Mouse (Mus musculus): ENCODE measurements around the gene Ammecr1. TPM values are rescaled to one million over a fixed set of nuclear protein-coding genes. Genes with fewer than 3 reads are reported as not detected.

Gene Ammecr1
- polyA plus RNA-seq, 1 experiment = 2.0 TPM

DNA sequence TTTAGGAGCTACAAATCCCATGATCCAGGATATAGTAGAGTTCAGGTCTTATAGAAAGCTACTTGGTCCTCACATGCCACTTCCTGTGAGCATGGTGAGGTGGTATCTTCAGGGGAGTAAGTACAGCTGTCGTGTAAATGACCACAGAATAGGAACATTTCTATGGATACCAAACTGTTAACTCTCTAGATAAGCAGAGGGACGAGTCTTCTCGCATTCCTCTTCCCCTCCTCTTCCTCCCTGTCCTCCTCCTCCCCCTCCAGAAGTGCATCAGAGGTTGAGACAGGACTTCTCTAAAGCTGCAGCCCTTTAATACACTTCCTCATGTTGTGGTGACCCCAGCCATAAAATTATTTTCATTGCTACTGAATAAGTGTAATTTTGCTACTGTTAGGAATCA, 49.1 kb downstream of the Ammecr1 start:
- DNase-seq (ENCODE audit: extremely low spot score in 1 of 2, low spot score in 1 of 2) = no peak

DNA sequence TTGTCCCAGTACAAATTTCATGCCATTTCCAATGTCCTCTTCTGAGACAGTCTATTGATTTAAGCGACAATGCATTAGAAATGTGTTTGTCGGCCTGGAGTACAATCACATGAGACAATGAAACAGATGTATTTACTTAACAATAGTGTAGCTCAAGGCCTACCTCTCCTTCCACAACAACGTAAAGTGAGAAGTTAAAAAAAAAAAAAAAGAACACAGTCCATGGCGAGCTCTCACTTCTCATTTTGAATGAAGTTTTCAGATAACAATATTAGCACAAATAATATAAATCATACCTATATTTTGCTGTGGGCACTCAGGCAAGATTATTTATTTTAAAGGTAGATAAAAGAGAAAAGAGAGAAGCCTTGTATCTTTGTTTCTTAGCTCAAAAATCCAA, 49.8 kb downstream of the Ammecr1 start:
- DNase-seq (ENCODE audit: extremely low spot score in 1 of 2, low spot score in 1 of 2) = no peak

DNA sequence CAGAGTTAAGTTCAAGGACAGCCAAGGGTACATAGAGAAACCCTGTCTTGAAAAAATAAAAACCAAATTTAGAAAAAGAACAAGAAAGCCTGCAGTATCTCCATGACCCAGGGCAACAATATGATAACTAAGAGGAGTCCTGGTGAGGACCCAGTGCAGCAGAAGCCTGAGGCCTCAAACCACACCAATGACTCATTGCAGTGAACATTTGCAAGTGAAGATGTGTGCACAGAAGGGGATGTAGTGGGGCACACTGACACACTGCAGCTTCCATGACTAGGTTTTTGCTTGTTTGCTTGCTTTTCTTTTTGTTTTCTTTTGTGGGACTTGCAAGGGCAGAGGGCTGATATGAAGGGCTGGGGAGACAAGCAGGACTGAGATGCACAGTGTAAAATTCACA, 52.3 kb downstream of the Ammecr1 start:
- DNase-seq (ENCODE audit: extremely low spot score in 1 of 2, low spot score in 1 of 2) = no peak

DNA sequence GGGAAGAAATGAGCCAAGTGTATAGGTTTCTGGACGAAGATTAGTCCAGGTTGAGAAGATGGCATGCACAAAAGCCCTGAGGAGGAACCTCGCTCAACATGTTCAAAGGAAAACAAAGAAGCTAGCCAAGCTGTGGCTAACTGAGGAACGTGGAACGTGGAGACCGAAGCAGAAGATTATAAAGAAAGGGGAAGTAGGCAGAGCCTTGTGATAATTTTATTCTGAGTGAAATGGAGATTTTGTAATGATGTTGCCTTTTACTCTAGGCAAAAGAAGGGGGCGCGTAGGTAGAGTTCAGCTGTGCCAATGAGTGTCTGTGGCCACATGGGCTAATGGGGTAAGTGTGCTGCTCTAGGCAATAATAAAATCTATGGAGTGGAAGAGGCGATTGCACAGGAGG, 62.7 kb downstream of the Ammecr1 start:
- no peak for DNase-seq (ENCODE audit: extremely low spot score in 1 of 2, low spot score in 1 of 2)

DNA sequence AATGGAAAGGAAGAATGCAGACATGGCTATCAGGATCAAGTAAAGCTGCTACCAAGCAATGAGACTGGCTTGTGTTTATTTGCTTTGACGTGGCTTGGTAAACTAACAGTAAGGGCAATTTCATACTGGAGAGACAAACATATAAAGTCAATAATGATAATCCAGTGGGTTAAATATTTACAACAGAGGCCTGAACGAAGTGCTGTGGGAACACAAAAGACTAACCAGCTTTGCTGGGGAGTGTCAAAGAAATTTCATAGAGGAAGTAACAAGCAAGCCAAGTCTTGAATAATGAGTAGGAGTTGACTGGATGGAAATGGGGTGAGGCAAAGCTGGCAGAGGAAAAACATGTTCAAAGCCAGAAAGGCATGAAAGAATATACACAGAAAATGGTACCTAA, 63.9 kb downstream of the Ammecr1 start:
- no peak for DNase-seq (ENCODE audit: extremely low spot score in 1 of 2, low spot score in 1 of 2)

- DNase-seq (ENCODE audit: extremely low spot score in 1 of 2, low spot score in 1 of 2) = no peak
These were observed 64.6 kb downstream of the Ammecr1 start for GRCm38 (mm10) chrX:142901915-142902314.

DNA sequence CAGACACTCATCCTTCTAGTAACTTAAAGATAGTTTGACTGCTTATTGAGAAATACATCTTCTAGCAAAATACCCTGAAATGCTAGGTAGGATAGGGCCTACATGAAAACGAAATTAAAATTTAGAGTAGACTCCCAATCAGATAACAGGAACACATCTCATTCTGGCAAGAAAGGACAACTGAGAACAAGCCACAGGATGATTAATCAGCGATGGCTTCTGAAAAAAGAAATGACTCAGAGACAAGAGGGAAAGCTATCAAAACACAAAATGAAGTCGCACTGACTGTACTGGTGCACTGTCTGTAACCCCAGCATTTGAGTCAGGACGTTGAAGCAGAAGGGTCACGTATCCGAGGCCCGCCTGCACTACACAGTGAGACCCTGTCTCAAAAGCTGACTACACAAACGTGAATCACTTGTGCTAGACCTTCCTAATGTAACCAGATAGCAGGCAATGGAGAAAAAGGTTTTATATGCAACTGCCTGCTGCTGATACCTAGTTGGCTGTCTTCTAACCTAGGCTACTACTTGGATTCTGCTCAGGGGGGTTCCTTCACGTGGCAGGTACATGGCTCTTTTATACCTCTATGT, 68.1 kb downstream of the Ammecr1 start:
- no peak for DNase-seq (ENCODE audit: extremely low spot score in 1 of 2, low spot score in 1 of 2)

GRCm38 (mm10) chrX:142897477-142898000, 69.0 kb downstream of the Ammecr1 start:
- DNase-seq (ENCODE audit: extremely low spot score in 1 of 2, low spot score in 1 of 2) = no peak

DNA sequence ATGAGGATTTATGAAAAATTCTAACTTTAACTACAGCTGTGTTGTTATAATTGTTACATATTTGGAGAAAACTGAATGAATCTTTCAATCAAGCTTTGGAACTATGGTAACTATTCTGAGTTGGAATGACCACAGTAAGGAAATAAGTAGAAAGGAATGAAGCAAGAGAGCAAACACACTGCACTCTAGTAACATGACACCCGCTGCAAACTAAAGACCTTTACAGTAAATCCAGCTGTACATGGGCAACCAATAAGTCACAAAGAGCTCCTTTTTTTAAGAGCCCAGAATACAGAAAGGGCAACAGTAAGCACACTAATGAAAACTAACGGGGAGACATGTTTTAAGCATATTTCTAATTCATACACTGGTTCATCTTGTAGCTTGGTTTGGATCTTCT, 71.2 kb downstream of the Ammecr1 start:
- no peak for DNase-seq (ENCODE audit: extremely low spot score in 1 of 2, low spot score in 1 of 2)

- DNase-seq (ENCODE audit: extremely low spot score in 1 of 2, low spot score in 1 of 2) = no peak
These were observed 80.6 kb downstream of the Ammecr1 start for GRCm38 (mm10) chrX:142885962-142886361.

- DNase-seq (ENCODE audit: extremely low spot score in 1 of 2, low spot score in 1 of 2) = no peak
These were observed 82.9 kb downstream of the Ammecr1 start for GRCm38 (mm10) chrX:142883593-142883992.

GRCm38 (mm10) chrX:142882255-142882654, 84.3 kb downstream of the Ammecr1 start:
- no peak for DNase-seq (ENCODE audit: extremely low spot score in 1 of 2, low spot score in 1 of 2)

GRCm38 (mm10) chrX:142869844-142870243, 96.7 kb downstream of the Ammecr1 start:
- DNase-seq (ENCODE audit: extremely low spot score in 1 of 2, low spot score in 1 of 2) = no peak

GRCm38 (mm10) chrX:142848032-142848431, 118.5 kb downstream of the Ammecr1 start:
- no peak for DNase-seq (ENCODE audit: extremely low spot score in 1 of 2, low spot score in 1 of 2)

DNA sequence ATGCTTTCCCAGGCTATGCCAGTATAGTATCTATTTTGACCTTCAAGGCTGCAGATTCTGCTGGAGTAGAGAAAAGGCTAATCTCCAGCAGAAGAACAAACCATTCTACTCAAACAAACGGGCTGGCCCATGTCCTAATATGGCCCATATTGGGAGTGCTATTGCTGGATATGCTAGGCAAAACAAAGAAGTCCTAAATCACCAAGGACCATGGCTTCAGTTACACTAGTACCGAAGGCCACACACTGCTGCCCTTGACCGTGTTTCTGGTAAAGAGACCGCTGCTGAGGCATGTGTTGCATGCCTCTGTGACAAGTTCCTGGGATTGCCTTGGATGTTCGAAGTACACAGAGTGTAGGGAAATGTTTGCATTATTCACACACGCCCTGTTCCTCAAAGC, 120.3 kb downstream of the Ammecr1 start:
- DNase-seq (ENCODE audit: extremely low spot score in 1 of 2, low spot score in 1 of 2) = no peak

DNA sequence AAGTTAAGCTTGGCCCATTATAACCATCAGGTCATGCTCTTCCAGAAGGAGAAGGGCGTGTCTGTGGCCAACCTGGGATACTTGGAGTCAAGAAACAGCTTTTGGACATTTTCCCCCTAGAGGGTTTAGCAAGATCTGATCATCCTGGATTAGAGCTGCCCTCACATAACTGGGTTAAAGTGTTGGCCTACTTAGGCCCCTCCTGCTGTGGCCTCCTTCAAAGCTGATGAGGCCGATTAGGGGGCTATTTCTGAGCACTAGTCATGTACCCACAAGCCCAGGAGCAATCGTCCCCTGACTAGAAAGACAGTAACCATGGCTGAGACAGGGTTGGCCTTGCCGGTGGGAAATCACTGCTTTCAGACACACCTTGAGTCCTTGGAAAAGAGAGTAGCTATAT, 124.6 kb downstream of the Ammecr1 start:
- no peak for DNase-seq (ENCODE audit: extremely low spot score in 1 of 2, low spot score in 1 of 2)

DNA sequence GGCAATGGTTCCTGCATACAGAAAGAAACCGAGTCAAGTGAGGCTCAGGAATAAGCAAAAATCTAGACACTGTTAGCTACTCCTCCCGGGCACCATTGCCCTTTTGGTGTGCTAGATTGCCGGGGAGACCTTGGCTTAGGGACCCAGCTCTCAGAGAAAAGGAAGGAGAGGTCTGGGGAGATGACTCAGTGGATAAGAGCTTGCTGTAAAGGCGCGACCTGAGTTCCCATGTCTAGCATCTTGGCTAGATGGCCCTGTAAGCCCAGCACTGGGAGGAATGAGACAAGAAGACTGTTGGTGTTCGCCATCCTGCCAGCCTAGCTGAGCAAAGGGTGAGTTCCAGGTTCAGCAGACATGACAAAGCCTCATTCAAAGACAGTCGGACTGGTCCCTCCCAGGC, 127.1 kb downstream of the Ammecr1 start:
- DNase-seq (ENCODE audit: extremely low spot score in 1 of 2, low spot score in 1 of 2) = no peak

- DNase-seq (ENCODE audit: extremely low spot score in 1 of 2, low spot score in 1 of 2) = no peak
These were observed 127.7 kb downstream of the Ammecr1 start for GRCm38 (mm10) chrX:142838841-142839240.

DNA sequence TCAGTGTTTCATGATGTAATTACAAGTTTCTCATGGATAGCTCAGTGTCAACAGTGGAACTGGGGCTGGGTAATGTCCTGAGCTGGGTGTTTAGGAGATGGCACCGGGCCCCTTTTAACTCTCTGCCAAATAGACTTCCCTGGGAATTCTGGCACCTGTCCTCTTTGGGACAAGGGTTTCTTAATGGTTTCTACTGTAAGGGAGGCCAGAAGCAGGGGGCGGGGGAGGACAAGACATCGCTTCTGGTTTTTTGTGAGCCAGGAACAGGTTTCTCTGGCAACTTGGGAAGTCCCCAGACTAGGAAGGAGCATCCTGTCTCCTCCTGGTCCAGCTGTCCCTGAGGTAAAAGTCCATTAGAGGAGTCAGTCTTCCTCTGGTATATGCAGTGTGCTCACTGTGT, 129.2 kb downstream of the Ammecr1 start:
- no peak for DNase-seq (ENCODE audit: extremely low spot score in 1 of 2, low spot score in 1 of 2)

DNA sequence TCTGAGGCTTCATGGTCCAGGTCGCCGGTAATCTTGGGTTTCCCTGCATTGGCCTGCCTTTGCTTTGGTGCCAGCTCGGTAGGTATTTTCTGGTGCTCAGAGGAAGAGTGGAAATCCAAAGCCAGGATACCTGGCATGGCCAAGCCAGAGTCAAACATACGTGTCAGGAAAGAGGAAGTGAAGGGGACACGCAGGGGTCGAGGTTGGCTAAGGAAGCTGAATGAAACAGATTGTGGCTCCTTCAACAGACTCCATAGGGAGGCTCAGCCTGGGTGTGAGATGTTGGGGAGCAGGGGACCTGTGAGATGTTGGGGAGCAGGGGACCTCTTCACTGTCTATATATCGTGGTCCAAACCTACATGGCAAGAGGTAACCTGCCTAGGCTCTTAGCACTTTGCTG, 130.1 kb downstream of the Ammecr1 start:
- DNase-seq (ENCODE audit: extremely low spot score in 1 of 2, low spot score in 1 of 2) = no peak

GRCm38 (mm10) chrX:142834807-142835206, 131.7 kb downstream of the Ammecr1 start:
- DNase-seq (ENCODE audit: extremely low spot score in 1 of 2, low spot score in 1 of 2) = no peak

DNA sequence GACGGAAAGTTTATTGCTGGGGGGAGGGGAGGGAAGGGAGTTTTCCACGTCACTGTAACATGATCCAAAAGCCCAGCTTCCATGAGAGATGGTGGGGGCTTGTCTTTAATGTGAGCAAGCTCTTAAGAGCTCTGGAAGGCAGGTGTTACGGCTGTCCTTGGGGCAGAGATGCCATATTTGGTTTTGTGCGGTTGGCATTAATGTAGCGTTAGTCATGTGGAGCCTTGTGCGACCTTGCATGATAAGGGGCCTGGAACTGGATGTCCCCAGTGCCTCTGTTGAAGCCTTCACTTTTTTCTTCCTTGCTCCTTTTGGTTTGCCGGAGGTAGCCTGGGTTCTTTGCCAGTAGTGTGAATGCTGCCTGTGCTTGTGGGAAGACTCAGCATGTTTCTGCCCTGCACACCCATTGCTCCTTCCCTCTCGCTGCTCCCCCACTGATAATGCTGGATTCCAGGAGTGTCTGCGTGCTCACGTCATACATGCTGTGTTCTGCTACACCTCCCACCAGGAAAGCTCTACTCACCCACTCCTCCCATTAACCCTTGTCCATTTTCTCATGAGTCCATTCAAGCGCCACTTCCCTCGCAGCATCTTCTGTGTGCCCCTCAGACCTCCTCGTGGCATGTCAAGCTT, 133.2 kb downstream of the Ammecr1 start:
- no peak for DNase-seq (ENCODE audit: extremely low spot score in 1 of 2, low spot score in 1 of 2)

DNA sequence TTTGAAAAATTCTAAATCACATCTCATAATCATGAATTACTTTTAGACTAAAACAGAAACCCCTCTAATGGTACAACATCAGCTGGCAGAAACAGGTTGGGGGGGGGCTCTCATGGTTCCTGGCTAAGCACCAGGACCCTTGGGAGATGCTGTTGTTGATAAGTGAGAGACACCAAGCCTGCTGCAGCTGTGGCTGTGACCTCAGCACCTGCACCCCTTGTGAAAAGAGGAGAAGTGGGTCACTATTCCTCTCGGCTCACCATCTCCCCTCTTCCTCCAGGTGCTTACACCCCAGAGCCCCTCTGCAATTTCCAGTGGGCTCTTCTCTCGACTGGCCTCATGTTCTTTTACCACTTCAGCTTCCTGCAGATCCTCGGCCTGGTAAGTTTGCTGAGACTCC, 134.3 kb downstream of the Ammecr1 start:
- no peak for DNase-seq (ENCODE audit: extremely low spot score in 1 of 2, low spot score in 1 of 2)
